Mouse (Mus musculus) cortical plate, adult 2 months (tissue): Measurements from ENCODE around the gene Myt1l.

Experiments
- CTCF ChIP-seq: fragments of 200-500 bp; IDR thresholded peaks from 2 replicates; pipeline ENCODE4 v1.5.1; 2011; ENCODE audit warnings: mild to moderate bottlenecking, control low read depth, low read length; ENCODE audit not compliant: insufficient read depth; ENCODE audit errors: extremely low read depth
- POLR2A ChIP-seq: fragments of 200-500 bp; IDR thresholded peaks from 2 replicates; pipeline ENCODE4 v1.6.1; 2011; ENCODE audit warnings: mild to moderate bottlenecking, low read length, control low read depth; ENCODE audit not compliant: insufficient read depth; ENCODE audit errors: extremely low read depth

DNA sequence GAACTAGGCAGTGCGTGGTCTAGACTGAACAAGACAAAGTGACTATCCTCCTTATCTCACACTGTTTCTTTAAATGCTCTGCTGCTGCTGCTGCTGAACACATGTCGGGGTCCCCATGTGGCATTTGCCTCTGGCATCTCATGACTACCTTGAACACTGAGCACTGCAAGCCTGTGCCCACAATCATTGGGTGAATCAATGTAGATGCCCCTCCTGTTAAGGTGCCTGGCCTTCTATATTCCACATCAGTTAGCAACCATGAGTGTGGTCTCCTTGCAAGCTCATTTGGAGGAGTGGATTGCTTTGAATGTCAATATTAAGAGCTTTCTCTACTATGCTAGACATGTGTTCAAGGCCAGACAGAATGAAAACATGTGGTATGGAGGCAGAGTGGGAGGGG lies 287.3 kb downstream of the Myt1l start:
- no peak for TF ChIP-seq POLR2A
- no peak for TF ChIP-seq CTCF
